Mouse (Mus musculus): ENCODE results near the gene Olfr1406.

- no peak for TF ChIP-seq CTCF (IDR thresholded peaks at IDR 0.05; ENCODE audit: insufficient read depth, low read depth, low read length)
- no peak for TF ChIP-seq POLR2A (IDR thresholded peaks at IDR 0.05; ENCODE audit: insufficient read depth, low read depth, low read length)
Measured at GRCm38 (mm10) chr1:173212092-173212491, 21.7 kb upstream of the Olfr1406 start, which contains the start of gene Olfr1404.
